Mouse (Mus musculus) heart, adult 8-10 months (tissue): ENCODE data around the gene Pten. TPM values are rescaled to one million over a fixed set of nuclear protein-coding genes. Genes with fewer than 3 reads are reported as not detected.

ENCODE experiments used
- DNase-seq: peaks from one replicate; pipeline ENCODE4 v3.0.0; 2022; ENCODE audit warnings: low spot score
- total RNA-seq, 4 experiments: library from RNA; stranded (reverse); gene quantifications; 2 replicates each; pipeline ENCODE4 v1.2.4; 2022

Pten gene
- total RNA-seq, result 10 to 100 TPM; 54.6 to 66.1 (median 59.4) TPM

GRCm38 (mm10) chr19:32756900-32757725 lies at the start of gene Pten:
Gene Pten, plus strand, starts transcription at chr19:32757497.
- DNase-seq, result peak; percentile 95

GRCm38 (mm10) chr19:32708996-32709395 lies 48.3 kb upstream of the Pten start:
- DNase-seq, result no peak

- no peak for DNase-seq
Measured at GRCm38 (mm10) chr19:32710288-32710687, 47.0 kb upstream of the Pten start.

GRCm38 (mm10) chr19:32711761-32712541 lies 45.3 kb upstream of the Pten start:
- peak; percentile 89 for DNase-seq

- peak; percentile 62 for DNase-seq
Measured at GRCm38 (mm10) chr19:32712588-32713042, 44.7 kb upstream of the Pten start.

GRCm38 (mm10) chr19:32713471-32713870 lies 43.8 kb upstream of the Pten start:
- DNase-seq, result no peak

GRCm38 (mm10) chr19:32715201-32715600 lies 42.1 kb upstream of the Pten start:
- peak; percentile 81 for DNase-seq

GRCm38 (mm10) chr19:32715681-32716080 lies 41.6 kb upstream of the Pten start:
- DNase-seq, result no peak

- DNase-seq, result no peak
Measured at GRCm38 (mm10) chr19:32717590-32717989, 39.7 kb upstream of the Pten start.

- DNase-seq, result no peak
Measured at GRCm38 (mm10) chr19:32720319-32720718, 37.0 kb upstream of the Pten start.

- DNase-seq, result no peak
Measured at GRCm38 (mm10) chr19:32723817-32724216, 33.5 kb upstream of the Pten start.

GRCm38 (mm10) chr19:32726451-32727325 lies 30.6 kb upstream of the Pten start:
- no peak for DNase-seq

GRCm38 (mm10) chr19:32729785-32730184 lies 27.5 kb upstream of the Pten start:
- no peak for DNase-seq

- no peak for DNase-seq
Measured at GRCm38 (mm10) chr19:32732922-32733321, 24.4 kb upstream of the Pten start.

GRCm38 (mm10) chr19:32737844-32738243 lies 19.5 kb upstream of the Pten start:
- DNase-seq, result no peak

- no peak for DNase-seq
Measured at GRCm38 (mm10) chr19:32739686-32740085, 17.6 kb upstream of the Pten start, which contains the start of gene Atad1. Gene Atad1, minus strand, starts transcription at chr19:32739786.

- no peak for DNase-seq
Measured at GRCm38 (mm10) chr19:32740641-32741345, 16.5 kb upstream of the Pten start.

- peak; percentile 30 for DNase-seq
Measured at GRCm38 (mm10) chr19:32749425-32749824, 7.9 kb upstream of the Pten start.

GRCm38 (mm10) chr19:32752357-32752756 lies 4.9 kb upstream of the Pten start:
- no peak for DNase-seq

- DNase-seq, result no peak
Measured at GRCm38 (mm10) chr19:32753386-32753785, 3.9 kb upstream of the Pten start.
